Mouse (Mus musculus) stomach, embryonic 15.5 days (tissue): ENCODE data around the gene Zfp462. TPM values are rescaled to one million over a fixed set of nuclear protein-coding genes. Genes with fewer than 3 reads are reported as not detected.

ENCODE experiments used
- ATAC-seq: fragments of 200-750 bp; cut with Nextera tagmentation; 2 replicates; pipeline ENCODE4 v1.8.0; 2017; ENCODE audit warnings: low read depth, moderate number of reproducible peaks, moderate TSS enrichment; ENCODE audit not compliant: insufficient read depth, low FRiP score
- H3K27ac ChIP-seq: fragments of 300-500 bp; sonication (generic); 2 replicates; pipeline ENCODE4 v1.5.1; 2015; ENCODE audit warnings: mild to moderate bottlenecking, inconsistent platforms
- H3K27me3 ChIP-seq: fragments of 300-500 bp; sonication (generic); replicated peaks from 2 replicates; pipeline ENCODE4 v1.6.1; 2015; ENCODE audit warnings: inconsistent platforms
- H3K36me3 ChIP-seq: fragments of 300-500 bp; sonication (generic); 2 replicates; pipeline ENCODE4 v1.6.1; 2015; ENCODE audit warnings: inconsistent platforms
- H3K4me1 ChIP-seq: fragments of 300-500 bp; sonication (generic); 2 replicates; pipeline ENCODE4 v1.6.1; 2015; ENCODE audit warnings: inconsistent platforms
- H3K4me2 ChIP-seq: fragments of 300-500 bp; sonication (generic); 2 replicates; pipeline ENCODE4 v1.6.1; 2015; ENCODE audit warnings: mild to moderate bottlenecking, inconsistent platforms
- H3K4me3 ChIP-seq: fragments of 300-500 bp; sonication (generic); replicated peaks from 2 replicates; pipeline ENCODE4 v1.5.1; 2015; ENCODE audit warnings: inconsistent platforms
- H3K9ac ChIP-seq: fragments of 300-500 bp; sonication (generic); 2 replicates; pipeline ENCODE4 v1.6.1; 2015; ENCODE audit warnings: inconsistent platforms
- H3K9me3 ChIP-seq: fragments of 300-500 bp; sonication (generic); 2 replicates; pipeline ENCODE4 v1.6.1; 2016; ENCODE audit warnings: inconsistent platforms
- WGBS: fragments of 180-500 bp; shearing (Covaris S2); methylation state at CpG from one replicate; pipeline ENCODE4 v1.1.7; 2015; 5-methylcytosine and 5-hydroxymethylcytosine counted together
- polyA plus RNA-seq: library from polyadenylated mRNA; unstranded; fragments of >200 nt; fragmentation: Nextera tagmentation; extraction: Ambion mirVana; gene quantifications from 2 replicates; pipeline ENCODE4 v1.2.1, GENCODE M21; 2015

Gene Zfp462
- polyA plus RNA-seq, 1 experiment from 2014 or later, result 3.1 TPM

DNA sequence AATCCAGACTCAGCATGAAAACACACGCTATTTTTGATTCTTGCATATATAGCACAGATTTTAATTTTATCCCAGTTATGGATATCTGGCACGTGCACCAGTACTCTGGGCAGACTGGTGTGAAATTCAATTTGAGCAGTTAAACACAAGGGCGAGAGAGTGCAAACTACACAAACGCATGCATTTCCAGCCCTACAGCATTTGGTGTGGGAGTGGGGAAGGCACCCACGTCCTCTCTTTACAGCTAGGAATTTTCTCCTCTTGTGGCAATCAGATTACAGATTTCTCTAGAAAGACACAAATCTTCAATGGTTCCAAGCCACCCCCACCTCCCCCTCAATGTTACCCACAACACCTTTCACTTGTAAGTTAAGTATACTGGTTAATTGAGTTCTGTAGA is 114.1 kb downstream of the Zfp462 start:
- peaks cover 12% of the 10 kb centered on the region; the same call in 1 of the 2 replicates for H3K36me3 ChIP-seq
- H3K4me1 ChIP-seq, result no peaks in the 10 kb centered on the region
- WGBS, result 67% methylated on average over 5 of the region's 5 CpGs
- H3K9me3 ChIP-seq, result no peaks in the 10 kb centered on the region
- ATAC-seq, result no peak
- H3K4me3 ChIP-seq, result no peak overlapping the region
- no peak overlapping the region for H3K9ac ChIP-seq
- peak overlapping the region; percentile 14; the same call in 1 of the 2 replicates for H3K27ac ChIP-seq
- no peaks in the 10 kb centered on the region for H3K27me3 ChIP-seq
- no peak overlapping the region for H3K4me2 ChIP-seq

- 66% methylated on average over 17 of the region's 17 CpGs for WGBS
- no peak overlapping the region for H3K4me3 ChIP-seq
- H3K9ac ChIP-seq, result no peak overlapping the region
- ATAC-seq, result no peak
- no peaks in the 10 kb centered on the region for H3K9me3 ChIP-seq
- H3K27ac ChIP-seq, result no peak overlapping the region
- H3K27me3 ChIP-seq, result no peaks in the 10 kb centered on the region
- no peaks in the 10 kb centered on the region for H3K36me3 ChIP-seq
- H3K4me2 ChIP-seq, result no peak overlapping the region
- H3K4me1 ChIP-seq, result no peaks in the 10 kb centered on the region
These were observed 121.7 kb downstream of the Zfp462 start for GRCm38 (mm10) chr4:55066341-55067170.

- Histone ChIP-seq H3K36me3 (peaks cover 4% of the 10 kb centered on the region; the same call in 1 of the 2 replicates), H3K9ac (no peak overlapping the region), H3K27me3 (no peaks in the 10 kb centered on the region), H3K27ac (no peak overlapping the region), H3K4me3 (no peak overlapping the region), H3K4me1 (no peaks in the 10 kb centered on the region), H3K4me2 (no peak overlapping the region), H3K9me3 (no peaks in the 10 kb centered on the region)
- no peak for ATAC-seq
- 85% methylated on average over 5 of the region's 5 CpGs for WGBS
These were observed 126.7 kb downstream of the Zfp462 start for GRCm38 (mm10) chr4:55071535-55071934.

- H3K9me3 ChIP-seq, result no peaks in the 10 kb centered on the region
- no peak overlapping the region for H3K4me3 ChIP-seq
- no peaks in the 10 kb centered on the region for H3K27me3 ChIP-seq
- no peak overlapping the region for H3K9ac ChIP-seq
- H3K4me1 ChIP-seq, result peaks cover 9% of the 10 kb centered on the region; the same call in 1 of the 2 replicates
- H3K4me2 ChIP-seq, result no peak overlapping the region
- WGBS, result 70% methylated on average over 11 of the region's 11 CpGs
- H3K27ac ChIP-seq, result no peak overlapping the region; the same call in 1 of the 2 replicates
- ATAC-seq, result no peak
- H3K36me3 ChIP-seq, result peaks cover 9% of the 10 kb centered on the region
These were observed 132.5 kb downstream of the Zfp462 start for GRCm38 (mm10) chr4:55077133-55077889.

DNA sequence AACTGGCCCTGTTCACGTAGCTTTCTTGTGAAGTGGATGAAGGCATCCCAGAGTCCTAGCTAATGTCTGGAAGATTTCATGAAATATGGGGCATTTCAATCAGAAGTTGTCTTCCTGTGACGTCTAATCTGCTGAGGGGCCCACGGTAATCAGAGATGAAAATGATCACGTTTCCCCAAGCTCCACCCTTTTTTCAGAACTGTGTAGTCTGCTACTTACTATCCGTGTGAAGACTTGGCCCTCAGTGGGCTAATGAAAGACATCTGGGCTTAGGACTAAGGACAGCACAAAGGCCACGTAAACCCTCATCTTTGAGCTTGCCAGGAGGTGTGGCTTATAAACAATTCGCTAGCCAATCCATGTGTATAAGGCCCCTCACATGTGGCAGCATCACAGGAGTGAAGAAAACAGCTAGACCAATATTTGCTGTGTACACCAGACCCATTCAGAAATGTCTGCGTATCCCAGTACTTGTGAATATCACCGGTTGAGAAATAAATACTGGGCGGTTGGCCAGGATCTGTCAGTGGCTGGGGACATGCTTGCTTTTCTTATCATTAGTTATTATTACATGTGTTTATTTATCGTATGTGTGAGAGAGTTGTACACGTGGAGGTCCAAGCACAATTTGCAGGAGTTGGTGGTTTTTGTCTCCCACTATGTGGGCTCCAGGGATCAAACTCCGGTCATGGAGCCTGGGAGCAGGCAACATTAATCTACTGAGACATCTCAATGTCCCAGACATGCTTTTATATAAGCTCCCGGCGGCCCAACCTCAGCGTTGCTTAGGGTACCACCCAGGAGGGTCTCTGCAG is 133.3 kb downstream of the Zfp462 start:
- Histone ChIP-seq H3K9me3 (no peaks in the 10 kb centered on the region), H3K27ac (no peak overlapping the region; the same call in 1 of the 2 replicates), H3K4me3 (no peak overlapping the region), H3K4me2 (no peak overlapping the region), H3K27me3 (no peaks in the 10 kb centered on the region), H3K36me3 (peaks cover 6% of the 10 kb centered on the region), H3K4me1 (peaks cover 9% of the 10 kb centered on the region; the same call in 1 of the 2 replicates), H3K9ac (no peak overlapping the region)
- peak; percentile 68 for ATAC-seq
- 41% methylated on average over 16 of the region's 16 CpGs for WGBS

- Histone ChIP-seq H3K4me1 (peaks cover 9% of the 10 kb centered on the region; the same call in 1 of the 2 replicates), H3K9me3 (no peaks in the 10 kb centered on the region), H3K36me3 (peaks cover 8% of the 10 kb centered on the region; the same call in 1 of the 2 replicates), H3K27me3 (no peaks in the 10 kb centered on the region), H3K9ac (no peak overlapping the region), H3K4me3 (no peak overlapping the region), H3K4me2 (no peak overlapping the region), H3K27ac (no peak overlapping the region)
- ATAC-seq, result no peak
- 91% methylated on average over 9 of the region's 9 CpGs for WGBS
These were observed 134.2 kb downstream of the Zfp462 start for GRCm38 (mm10) chr4:55079056-55079455.

GRCm38 (mm10) chr4:55084080-55084688 is 139.3 kb downstream of the Zfp462 start:
- Histone ChIP-seq H3K9me3 (no peaks in the 10 kb centered on the region), H3K27me3 (no peaks in the 10 kb centered on the region), H3K4me2 (no peak overlapping the region), H3K9ac (no peak overlapping the region), H3K4me1 (no peaks in the 10 kb centered on the region), H3K27ac (no peak overlapping the region), H3K36me3 (peaks cover 9% of the 10 kb centered on the region; the same call in 1 of the 2 replicates), H3K4me3 (no peak overlapping the region)
- ATAC-seq, result no peak
- WGBS, result 89% methylated on average over 6 of the region's 6 CpGs

DNA sequence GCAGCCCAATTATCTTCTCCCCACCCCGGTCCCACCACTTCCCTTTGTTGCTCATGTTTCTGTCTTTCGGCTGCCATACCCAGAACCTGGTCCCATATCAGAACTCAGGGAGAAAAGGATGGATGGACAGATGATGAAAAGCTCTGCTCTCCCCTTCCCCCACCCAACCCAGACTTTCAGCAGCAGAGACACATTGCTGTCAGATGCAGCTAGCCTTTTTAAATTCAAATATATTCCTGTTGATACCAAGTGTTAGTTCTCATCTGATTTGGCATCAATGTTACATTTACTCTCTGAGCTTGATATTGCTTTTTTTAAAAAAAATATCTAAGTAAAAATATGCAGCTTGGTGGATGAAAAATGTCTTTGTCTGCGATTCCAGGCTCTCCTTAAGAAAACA is 143.3 kb downstream of the Zfp462 start:
- no peaks in the 10 kb centered on the region for H3K9me3 ChIP-seq
- 0 out of 2 replicates have a peak, but pooled peaks cover 3% of the 10 kb centered on the region for H3K36me3 ChIP-seq
- H3K27me3 ChIP-seq, result no peaks in the 10 kb centered on the region
- H3K4me2 ChIP-seq, result no peak overlapping the region
- no peak overlapping the region for H3K4me3 ChIP-seq
- 76% methylated on average over 3 of the region's 3 CpGs for WGBS
- H3K9ac ChIP-seq, result no peak overlapping the region
- ATAC-seq, result no peak
- no peak overlapping the region for H3K27ac ChIP-seq
- no peaks in the 10 kb centered on the region for H3K4me1 ChIP-seq

DNA sequence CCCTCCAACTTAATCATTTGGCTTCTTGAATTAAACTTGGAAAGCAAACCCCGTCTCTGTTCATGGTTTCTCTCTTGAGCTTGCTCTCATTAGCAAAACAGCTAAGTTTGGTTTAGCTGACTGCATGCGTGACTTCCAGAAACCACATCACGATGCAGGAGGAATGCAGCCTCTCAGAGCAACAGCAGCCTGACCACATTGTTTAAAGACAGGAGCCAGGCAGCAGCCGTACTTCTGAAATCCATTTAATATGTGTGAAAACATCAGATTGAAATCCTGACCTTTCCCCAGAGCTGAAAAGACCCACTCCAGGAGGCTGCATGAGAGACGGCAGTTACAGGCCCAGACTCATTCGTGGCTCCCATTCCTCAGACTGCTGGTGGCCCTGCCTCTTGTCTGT is 144.1 kb downstream of the Zfp462 start:
- Histone ChIP-seq H3K9ac (no peak overlapping the region), H3K4me2 (no peak overlapping the region), H3K27ac (no peak overlapping the region; the same call in 1 of the 2 replicates), H3K36me3 (0 out of 2 replicates have a peak, but pooled peaks cover 2% of the 10 kb centered on the region), H3K27me3 (no peaks in the 10 kb centered on the region), H3K4me3 (no peak overlapping the region), H3K9me3 (no peaks in the 10 kb centered on the region), H3K4me1 (no peaks in the 10 kb centered on the region)
- 42% methylated on average over 6 of the region's 6 CpGs for WGBS
- no peak for ATAC-seq

GRCm38 (mm10) chr4:55097157-55097556 is 152.3 kb downstream of the Zfp462 start:
- Histone ChIP-seq H3K36me3 (no peaks in the 10 kb centered on the region), H3K4me1 (no peaks in the 10 kb centered on the region)

GRCm38 (mm10) chr4:55098366-55098765 is 153.5 kb downstream of the Zfp462 start:
- WGBS, result 63% methylated on average over 6 of the region's 6 CpGs
- no peaks in the 10 kb centered on the region for H3K36me3 ChIP-seq
- H3K27me3 ChIP-seq, result no peaks in the 10 kb centered on the region

More at GRCm38 (mm10) chr4:55097157-55097556, 152.3 kb downstream of the Zfp462 start:
- no peak for ATAC-seq
- no peak overlapping the region for H3K27ac ChIP-seq
- 54% methylated on average over 2 of the region's 2 CpGs for WGBS
- H3K27me3 ChIP-seq, result no peaks in the 10 kb centered on the region
- no peak overlapping the region for H3K9ac ChIP-seq
- no peak overlapping the region for H3K4me2 ChIP-seq
- H3K9me3 ChIP-seq, result no peaks in the 10 kb centered on the region
- H3K4me3 ChIP-seq, result no peak overlapping the region

More at GRCm38 (mm10) chr4:55098366-55098765, 153.5 kb downstream of the Zfp462 start:
- H3K27ac ChIP-seq, result no peak overlapping the region
- H3K4me2 ChIP-seq, result no peak overlapping the region
- H3K4me3 ChIP-seq, result no peak overlapping the region
- ATAC-seq, result no peak
- H3K9me3 ChIP-seq, result no peaks in the 10 kb centered on the region
- no peaks in the 10 kb centered on the region for H3K4me1 ChIP-seq
- no peak overlapping the region for H3K9ac ChIP-seq
